Mouse (Mus musculus): ENCODE results near the gene Pdzd8.

- TF ChIP-seq CTCF (IDR thresholded peaks at IDR 0.05; ENCODE audit: insufficient read depth, low read depth, low read length), result no peak
- TF ChIP-seq POLR2A (IDR thresholded peaks at IDR 0.05; ENCODE audit: insufficient read depth, low read depth, low read length), result no peak
Observed at GRCm38 (mm10) chr19:59315308-59315707, 30.3 kb downstream of the Pdzd8 start.

All from olfactory bulb, adult 2 months (tissue).